Mouse (Mus musculus): ENCODE measurements around the gene Pdlim4.

- no peak for TF ChIP-seq CTCF (conservative IDR thresholded peaks at IDR 0.05 in 1 of 2, IDR thresholded peaks at IDR 0.05 in 1 of 2; ENCODE audit: low read depth in 2 of 2, low read length in 2 of 2)
- no peak for TF ChIP-seq KAT2A (IDR thresholded peaks at IDR 0.05; ENCODE audit: insufficient replicate concordance, low read length)
- TF ChIP-seq E2F4 (IDR thresholded peaks at IDR 0.05; ENCODE audit: insufficient replicate concordance, low read depth, low read length) = no peak
- no peak for TF ChIP-seq NRF1 (IDR thresholded peaks at IDR 0.05; ENCODE audit: low read depth, low read length)
- no peak for TF ChIP-seq POLR2A (IDR thresholded peaks at IDR 0.05; ENCODE audit: low read depth, low read length)
- TF ChIP-seq USF2 (conservative IDR thresholded peaks at IDR 0.05; ENCODE audit: low read depth, low read length) = no peak
- no peak for TF ChIP-seq ZC3H11A (IDR thresholded peaks at IDR 0.05; ENCODE audit: low read depth, low read length)
- no peak for TF ChIP-seq MAFK (IDR thresholded peaks at IDR 0.05; ENCODE audit: insufficient replicate concordance, low read length)
- no peak for TF ChIP-seq EP300 (IDR thresholded peaks at IDR 0.05; ENCODE audit: low read length)
- TF ChIP-seq UBTF (IDR thresholded peaks at IDR 0.05; ENCODE audit: low read depth, low read length) = no peak
These were observed 21.5 kb upstream of the Pdlim4 start for GRCm38 (mm10) chr11:54090091-54090879.

All from CH12.LX (cell line).